Mouse (Mus musculus): ENCODE results near the gene Aldh1l1.

- TF ChIP-seq CTCF (IDR thresholded peaks at IDR 0.05 in 2 of 3, conservative IDR thresholded peaks at IDR 0.05 in 1 of 3; ENCODE audit: control insufficient read depth in 1 of 3, insufficient read depth in 1 of 3, low read depth in 2 of 3, low read length in 3 of 3, poor library complexity in 1 of 3, severe bottlenecking in 1 of 3) (no peak), GATA1 (IDR thresholded peaks at IDR 0.05; ENCODE audit: low read depth, low read length) (no peak), MAZ (IDR thresholded peaks at IDR 0.05; ENCODE audit: low read depth, low read length) (no peak), ETS1 (IDR thresholded peaks at IDR 0.05; ENCODE audit: low read depth, low read length) (no peak), GABPA (IDR thresholded peaks at IDR 0.05; ENCODE audit: low read depth, low read length) (no peak), POLR2A (IDR thresholded peaks at IDR 0.05; ENCODE audit: control insufficient read depth in 1 of 2, insufficient read depth in 1 of 2, low read depth in 1 of 2, low read length in 2 of 2, poor library complexity in 1 of 2) (no peak), HCFC1 (IDR thresholded peaks at IDR 0.05; ENCODE audit: low read depth, low read length) (no peak), RAD21 (IDR thresholded peaks at IDR 0.05; ENCODE audit: low read depth, low read length) (no peak), ELF1 (IDR thresholded peaks at IDR 0.05; ENCODE audit: low read depth, low read length) (no peak), JUND (IDR thresholded peaks at IDR 0.05; ENCODE audit: low read depth, low read length) (no peak), MAFK (IDR thresholded peaks at IDR 0.05; ENCODE audit: borderline replicate concordance, low read depth, low read length) (no peak), MYB (IDR thresholded peaks at IDR 0.05; ENCODE audit: low read depth, low read length) (no peak), POLR2AphosphoS5 (IDR thresholded peaks at IDR 0.05; ENCODE audit: borderline replicate concordance, low read depth, low read length) (no peak), NELFE (IDR thresholded peaks at IDR 0.05; ENCODE audit: low read depth, low read length) (no peak)
Observed at GRCm38 (mm10) chr6:90557829-90558693, 71.8 kb downstream of the Aldh1l1 start.
